Mouse (Mus musculus) MEL (cell line): ENCODE results near the gene Gm10518. TPM values are rescaled to one million over a fixed set of nuclear protein-coding genes. Genes with fewer than 3 reads are reported as not detected.

ENCODE experiments used
- DNase-seq: peaks from one replicate; pipeline ENCODE4 v3.0.0; 2011; ENCODE audit warnings: low read depth, low spot score
- H3K27ac ChIP-seq: 2 replicates; pipeline ENCODE4 v1.5.1; 2012; ENCODE audit warnings: low read depth, mild to moderate bottlenecking, control low read depth, low read length, moderate library complexity; ENCODE audit not compliant: control insufficient read depth
- H3K27me3 ChIP-seq, 2 experiments: fragments of 150-350 bp in 1 of 2; sonication (generic) in 1 of 2; 2 replicates each; pipeline ENCODE4 v1.6.1; 2012; ENCODE audit warnings: low read length in 2 of 2, mild to moderate bottlenecking in 2 of 2, improper control_type of control experiment in 1 of 2, moderate library complexity in 1 of 2; ENCODE audit not compliant: insufficient read depth in 2 of 2, control insufficient read depth in 1 of 2
- H3K36me3 ChIP-seq, 2 experiments: 2 replicates each; pipeline ENCODE4 v1.6.1; 2012 to 2014; ENCODE audit warnings: low read length in 2 of 2, improper control_type of control experiment in 1 of 2, inconsistent platforms in 1 of 2, mild to moderate bottlenecking in 1 of 2; ENCODE audit not compliant: insufficient read depth in 2 of 2, control insufficient read depth in 1 of 2
- H3K4me1 ChIP-seq, 2 experiments: fragments of 150-350 bp in 1 of 2; sonication (generic) in 1 of 2; 2 replicates each; pipeline ENCODE4 v1.6.1; 2012; ENCODE audit warnings: low read length in 2 of 2, improper control_type of control experiment in 1 of 2, mild to moderate bottlenecking in 1 of 2; ENCODE audit not compliant: insufficient read depth in 2 of 2, control insufficient read depth in 1 of 2
- H3K4me3 ChIP-seq, 2 experiments: fragments of 150-350 bp in 1 of 2; sonication (generic) in 1 of 2; 2 replicates each; pipeline ENCODE4 v1.5.1; 2012; ENCODE audit warnings: low read depth in 2 of 2, low read length in 2 of 2, mild to moderate bottlenecking in 2 of 2, moderate library complexity in 2 of 2, control low read depth in 1 of 2, improper control_type of control experiment in 1 of 2; ENCODE audit not compliant: control insufficient read depth in 1 of 2, insufficient read depth in 1 of 2
- H3K79me2 ChIP-seq: 2 replicates; pipeline ENCODE4 v1.6.1; 2012; ENCODE audit warnings: mild to moderate bottlenecking, low read length, moderate library complexity; ENCODE audit not compliant: control insufficient read depth, poor library complexity, insufficient read depth
- H3K9ac ChIP-seq: 2 replicates; pipeline ENCODE4 v1.6.1; 2012; ENCODE audit warnings: low read depth, mild to moderate bottlenecking, control low read depth, low read length, moderate library complexity; ENCODE audit not compliant: control insufficient read depth, poor library complexity, severe bottlenecking
- H3K9me3 ChIP-seq: fragments of 150-350 bp; sonication (generic); replicated peaks from 2 replicates; pipeline ENCODE4 v1.6.1; 2012; ENCODE audit warnings: mild to moderate bottlenecking, low read length, improper control_type of control experiment, moderate library complexity; ENCODE audit not compliant: insufficient read depth
- BHLHE40 ChIP-seq: IDR thresholded peaks from 2 replicates; pipeline ENCODE4 v1.6.1; 2012; ENCODE audit warnings: low read depth, mild to moderate bottlenecking, inconsistent platforms, low read length, improper control_type of control experiment, borderline replicate concordance
- CHD1 ChIP-seq: IDR thresholded peaks from 2 replicates; pipeline ENCODE4 v1.6.1; 2012; ENCODE audit warnings: low read depth, mild to moderate bottlenecking, inconsistent platforms, low read length, improper control_type of control experiment
- CHD2 ChIP-seq: IDR thresholded peaks from 2 replicates; pipeline ENCODE4 v1.6.1; 2011; ENCODE audit warnings: low read length, improper control_type of control experiment
- CTCF ChIP-seq, 3 experiments: IDR thresholded peaks in 2 of 3; conservative IDR thresholded peaks in 1 of 3; 2 replicates each; pipeline ENCODE4 v1.5.1; 2011 to 2012; ENCODE audit warnings: low read length in 3 of 3, low read depth in 2 of 3, mild to moderate bottlenecking in 2 of 3, improper control_type of control experiment in 1 of 3, inconsistent platforms in 1 of 3, mixed read lengths in 1 of 3, moderate library complexity in 1 of 3; ENCODE audit not compliant: control insufficient read depth in 1 of 3, insufficient read depth in 1 of 3, poor library complexity in 1 of 3, severe bottlenecking in 1 of 3
- ELF1 ChIP-seq: IDR thresholded peaks from 2 replicates; pipeline ENCODE4 v1.6.1; 2014; ENCODE audit warnings: low read depth, mild to moderate bottlenecking, inconsistent platforms, low read length, improper control_type of control experiment, moderate library complexity
- EP300 ChIP-seq, 2 experiments: IDR thresholded peaks; 2 replicates each; pipeline ENCODE4 v1.6.1; 2011; ENCODE audit warnings: improper control_type of control experiment in 2 of 2, low read length in 2 of 2, low read depth in 1 of 2, mild to moderate bottlenecking in 1 of 2
- ETS1 ChIP-seq: IDR thresholded peaks from 2 replicates; pipeline ENCODE4 v1.6.1; 2012; ENCODE audit warnings: low read depth, mild to moderate bottlenecking, inconsistent platforms, low read length, improper control_type of control experiment, moderate library complexity
- GABPA ChIP-seq: IDR thresholded peaks from 2 replicates; pipeline ENCODE4 v1.6.1; 2012; ENCODE audit warnings: low read depth, mild to moderate bottlenecking, inconsistent platforms, low read length, improper control_type of control experiment, moderate library complexity
- HCFC1 ChIP-seq: IDR thresholded peaks from 2 replicates; pipeline ENCODE4 v1.6.1; 2012; ENCODE audit warnings: low read depth, mild to moderate bottlenecking, inconsistent platforms, low read length, improper control_type of control experiment, moderate library complexity
- JUND ChIP-seq: IDR thresholded peaks from 2 replicates; pipeline ENCODE4 v1.6.1; 2011; ENCODE audit warnings: low read depth, mild to moderate bottlenecking, improper control_type of control experiment, low read length
- MAZ ChIP-seq: IDR thresholded peaks from 2 replicates; pipeline ENCODE4 v1.6.1; 2012; ENCODE audit warnings: low read depth, mild to moderate bottlenecking, inconsistent platforms, low read length, improper control_type of control experiment
- MYB ChIP-seq: IDR thresholded peaks from 2 replicates; pipeline ENCODE4 v1.6.1; 2011; ENCODE audit warnings: mild to moderate bottlenecking, low read depth, low read length, improper control_type of control experiment
- MYC ChIP-seq: IDR thresholded peaks from 2 replicates; pipeline ENCODE4 v1.6.1; 2011; ENCODE audit warnings: low read depth, mild to moderate bottlenecking, low read length, improper control_type of control experiment, moderate library complexity
- NELFE ChIP-seq: IDR thresholded peaks from 2 replicates; pipeline ENCODE4 v1.6.1; 2011; ENCODE audit warnings: low read depth, low read length, improper control_type of control experiment
- NRF1 ChIP-seq: IDR thresholded peaks from 2 replicates; pipeline ENCODE4 v1.6.1; 2014; ENCODE audit warnings: low read depth, mild to moderate bottlenecking, inconsistent platforms, low read length, improper control_type of control experiment, moderate library complexity; ENCODE audit not compliant: poor library complexity, insufficient read depth, severe bottlenecking
- POLR2A ChIP-seq, 2 experiments: IDR thresholded peaks; 2 replicates each; pipeline ENCODE4 v1.6.1; 2011 to 2012; ENCODE audit warnings: low read length in 2 of 2, mild to moderate bottlenecking in 2 of 2, control low read depth in 1 of 2, improper control_type of control experiment in 1 of 2, low read depth in 1 of 2, moderate library complexity in 1 of 2; ENCODE audit not compliant: control insufficient read depth in 1 of 2, insufficient read depth in 1 of 2, poor library complexity in 1 of 2
- POLR2AphosphoS2 ChIP-seq: IDR thresholded peaks from 2 replicates; pipeline ENCODE4 v1.6.1; 2011; ENCODE audit warnings: low read length, improper control_type of control experiment
- POLR2AphosphoS5 ChIP-seq: IDR thresholded peaks from 2 replicates; pipeline ENCODE4 v1.6.1; 2012; ENCODE audit warnings: low read depth, borderline replicate concordance, mild to moderate bottlenecking, inconsistent platforms, low read length, moderate library complexity, mixed read lengths
- RAD21 ChIP-seq: IDR thresholded peaks from 2 replicates; pipeline ENCODE4 v1.6.1; 2011; ENCODE audit warnings: mild to moderate bottlenecking, low read depth, low read length, improper control_type of control experiment
- RCOR1 ChIP-seq: IDR thresholded peaks from 2 replicates; pipeline ENCODE4 v1.6.1; 2012; ENCODE audit warnings: low read depth, mild to moderate bottlenecking, inconsistent platforms, low read length, improper control_type of control experiment
- SIN3A ChIP-seq: IDR thresholded peaks from 2 replicates; pipeline ENCODE4 v1.6.1; 2012; ENCODE audit warnings: low read length, improper control_type of control experiment, inconsistent platforms
- UBTF ChIP-seq: IDR thresholded peaks from 2 replicates; pipeline ENCODE4 v1.6.1; 2012; ENCODE audit warnings: low read depth, mild to moderate bottlenecking, inconsistent platforms, low read length, improper control_type of control experiment, moderate library complexity, borderline replicate concordance; ENCODE audit not compliant: insufficient read depth
- USF1 ChIP-seq: IDR thresholded peaks from 2 replicates; pipeline ENCODE4 v1.6.1; 2014; ENCODE audit warnings: low read depth, mild to moderate bottlenecking, inconsistent platforms, low read length, improper control_type of control experiment, moderate library complexity
- USF2 ChIP-seq, 2 experiments: IDR thresholded peaks; 2 replicates each; pipeline ENCODE4 v1.6.1; 2011 to 2012; ENCODE audit warnings: improper control_type of control experiment in 2 of 2, low read length in 2 of 2, borderline replicate concordance in 1 of 2, inconsistent platforms in 1 of 2, low read depth in 1 of 2, mild to moderate bottlenecking in 1 of 2; ENCODE audit not compliant: insufficient read depth in 1 of 2
- ZC3H11A ChIP-seq: IDR thresholded peaks from 2 replicates; pipeline ENCODE4 v1.6.1; 2012; ENCODE audit warnings: low read depth, mild to moderate bottlenecking, inconsistent platforms, low read length, improper control_type of control experiment
- ZKSCAN1 ChIP-seq: IDR thresholded peaks from 2 replicates; pipeline ENCODE4 v1.6.1; 2012; ENCODE audit warnings: low read depth, mild to moderate bottlenecking, inconsistent platforms, low read length, improper control_type of control experiment, moderate library complexity
- ZMIZ1 ChIP-seq: IDR thresholded peaks from 2 replicates; pipeline ENCODE4 v1.6.1; 2012; ENCODE audit warnings: low read depth, mild to moderate bottlenecking, inconsistent platforms, low read length, improper control_type of control experiment, moderate library complexity
- ZNF384 ChIP-seq: IDR thresholded peaks from 2 replicates; pipeline ENCODE4 v1.6.1; 2012; ENCODE audit warnings: low read depth, mild to moderate bottlenecking, inconsistent platforms, low read length, improper control_type of control experiment
- polyA plus RNA-seq, 2 experiments: library from polyadenylated mRNA; stranded (reverse) in 1 of 2; unstranded in 1 of 2; fragments of >175 nt in 1 of 2; fragments of >200 nt in 1 of 2; gene quantifications; 2 replicates each; pipeline versions ENCODE4 v1.2.1 to v1.2.4; 2012; ENCODE audit warnings: low replicate concordance in 2 of 2, low read depth in 1 of 2; ENCODE audit not compliant: insufficient read length in 2 of 2, insufficient read depth in 1 of 2, missing spikeins in 1 of 2
- total RNA-seq: library from RNA; depleted of rRNA; stranded (reverse); fragments of 300-350 nt; gene quantifications from 2 replicates; pipeline ENCODE4 v1.2.3, GENCODE M21; 2012

Gm10518 gene
- total and polyA plus RNA-seq, 3 experiments, result 0.42 to 5.2 TPM; not detected in 1

GRCm38 (mm10) chr1:179776831-179777230 is 26.3 kb upstream of the Gm10518 start:
- no peak for DNase-seq
- no peaks in the 10 kb centered on the region for H3K4me1 ChIP-seq
- H3K79me2 ChIP-seq, result peaks cover 2% of the 10 kb centered on the region; the same call in 1 of the 2 replicates
- no peak overlapping the region for H3K9ac ChIP-seq
- no peaks in the 10 kb centered on the region for H3K9me3 ChIP-seq
- no peaks in the 10 kb centered on the region for H3K27me3 ChIP-seq
- H3K27ac ChIP-seq, result no peak overlapping the region
- peaks cover 0 to 73% of the 10 kb centered on the region in 2 experiments; a peak in 2 of 4 replicates for H3K36me3 ChIP-seq
- TF ChIP-seq MAZ (no peak), HCFC1 (no peak), MYC (no peak), USF1 (no peak), JUND (no peak), POLR2AphosphoS2 (no peak), ETS1 (no peak), MYB (no peak), ZMIZ1 (no peak), ZC3H11A (no peak), ZKSCAN1 (no peak), UBTF (no peak), RAD21 (no peak), SIN3A (no peak), RCOR1 (no peak), CHD2 (no peak), USF2 (IDR thresholded peaks at IDR 0.05; ENCODE audit: borderline replicate concordance in 1 of 2, insufficient read depth in 1 of 2, low read depth in 1 of 2, low read length in 2 of 2) (no peak)
- no peak overlapping the region for H3K4me3 ChIP-seq

- Histone ChIP-seq H3K79me2 (peaks cover 2% of the 10 kb centered on the region; the same call in 1 of the 2 replicates), H3K9me3 (no peaks in the 10 kb centered on the region), H3K4me3 (no peak overlapping the region), H3K27me3 (no peaks in the 10 kb centered on the region), H3K36me3 (peaks cover 0 to 62% of the 10 kb centered on the region in 2 experiments; a peak in 3 of 4 replicates), H3K4me1 (no peaks in the 10 kb centered on the region), H3K9ac (no peak overlapping the region), H3K27ac (no peak overlapping the region)
- DNase-seq, result no peak
- TF ChIP-seq CTCF (IDR thresholded peaks at IDR 0.05 in 2 of 3, conservative IDR thresholded peaks at IDR 0.05 in 1 of 3; ENCODE audit: control insufficient read depth in 1 of 3, insufficient read depth in 1 of 3, low read depth in 2 of 3, low read length in 3 of 3, poor library complexity in 1 of 3, severe bottlenecking in 1 of 3) (no peak), MYB (no peak), EP300 (IDR thresholded peaks at IDR 0.05; ENCODE audit: low read depth in 1 of 2, low read length in 2 of 2) (no peak), BHLHE40 (no peak), ELF1 (no peak), ETS1 (no peak), NRF1 (no peak), NELFE (no peak), UBTF (no peak), CHD2 (no peak), POLR2AphosphoS5 (no peak), GABPA (no peak), CHD1 (no peak), POLR2A (IDR thresholded peaks at IDR 0.05; ENCODE audit: control insufficient read depth in 1 of 2, insufficient read depth in 1 of 2, low read depth in 1 of 2, low read length in 2 of 2, poor library complexity in 1 of 2) (no peak), ZNF384 (no peak), RCOR1 (no peak)
Measured at GRCm38 (mm10) chr1:179784098-179784497, 19.1 kb upstream of the Gm10518 start.
